Mouse (Mus musculus): ENCODE data around the gene Smchd1.

- TF ChIP-seq CTCF (IDR thresholded peaks at IDR 0.05; ENCODE audit: control insufficient read depth, insufficient read depth, low read length) (no peak), POLR2A (IDR thresholded peaks at IDR 0.05; ENCODE audit: borderline replicate concordance, control insufficient read depth, low read depth, low read length) (no peak)
These were observed 136.5 kb downstream of the Smchd1 start for GRCm38 (mm10) chr17:71338627-71339026.
